Mouse (Mus musculus): ENCODE measurements at regions not wholly inside any gene's neighbourhood (a gene's known extent, or its start where the extent isn't known, plus 50 kb on each side); places are given as distances from the start of the nearest gene placed in this dataset.

DNA sequence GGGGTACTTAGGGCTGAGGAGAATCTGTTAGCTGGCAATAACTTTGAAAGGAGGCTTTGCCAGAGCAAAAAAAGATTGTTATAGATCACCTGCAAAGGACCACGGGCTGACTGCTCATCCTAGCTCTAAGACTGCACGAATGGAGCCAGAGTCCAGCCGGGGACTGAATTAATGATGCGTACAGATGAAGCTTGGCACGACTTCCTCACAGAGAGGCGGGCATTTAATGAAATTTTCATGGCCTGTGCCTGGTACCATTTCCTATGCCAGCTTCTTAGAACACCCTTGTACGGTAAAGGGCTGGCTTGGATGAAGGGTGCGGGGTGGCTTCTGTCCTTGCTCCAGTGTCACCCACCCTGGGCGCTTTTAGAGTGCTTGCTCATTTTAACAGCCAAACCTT lies 166.0 kb upstream of the Prok2 start:
- no peak for TF ChIP-seq CTCF (IDR thresholded peaks at IDR 0.05)
- no peak for TF ChIP-seq EP300 (IDR thresholded peaks at IDR 0.05; ENCODE audit: insufficient read depth, low read depth, low read length)
